Mouse (Mus musculus) telencephalon, adult 2 months (tissue): ENCODE results near the gene Clec2d.
"Not testable (repeated sequence)": the region's sequence is repeated elsewhere in the genome, so short reads cannot be mapped to it uniquely, and the experiment has no call there.

Source experiments
- DNase-seq: peaks from one replicate; pipeline ENCODE4 v3.0.0-alpha.2; 2011; ENCODE audit warnings: low read depth, low spot score

The Clec2d gene

GRCm38 (mm10) chr6:129180403-129181169, at the start of gene Clec2d:
TSS of gene Clec2d (plus strand) at chr6:129180615.
- DNase-seq, result peak; percentile 42

GRCm38 (mm10) chr6:129132604-129133341, 47.6 kb upstream of the Clec2d start:
- no peak for DNase-seq

- no peak for DNase-seq
Measured at GRCm38 (mm10) chr6:129146812-129147211, 33.6 kb upstream of the Clec2d start.

GRCm38 (mm10) chr6:129160103-129160502, 20.3 kb upstream of the Clec2d start:
- no peak for DNase-seq

- no peak for DNase-seq
Measured at GRCm38 (mm10) chr6:129161136-129161535, 19.3 kb upstream of the Clec2d start.

- peak; percentile 43 for DNase-seq
Measured at GRCm38 (mm10) chr6:129161951-129162350, 18.5 kb upstream of the Clec2d start.

GRCm38 (mm10) chr6:129162587-129163159, 17.7 kb upstream of the Clec2d start:
- no peak for DNase-seq

- DNase-seq, result no peak
Measured at GRCm38 (mm10) chr6:129163606-129164005, 16.8 kb upstream of the Clec2d start.

- DNase-seq, result no peak
Measured at GRCm38 (mm10) chr6:129170925-129171324, 9.5 kb upstream of the Clec2d start.

- DNase-seq, result no peak
Measured at GRCm38 (mm10) chr6:129171675-129172074, 8.7 kb upstream of the Clec2d start.

GRCm38 (mm10) chr6:129174836-129175235, 5.6 kb upstream of the Clec2d start:
- no peak for DNase-seq

GRCm38 (mm10) chr6:129175612-129176011, 4.8 kb upstream of the Clec2d start:
- no peak for DNase-seq

GRCm38 (mm10) chr6:129176621-129177020, 3.8 kb upstream of the Clec2d start:
- no peak for DNase-seq

- DNase-seq, result no peak
Measured at GRCm38 (mm10) chr6:129179281-129179680, 1.1 kb upstream of the Clec2d start.

GRCm38 (mm10) chr6:129179831-129180230, 584 bp upstream of the Clec2d start:
- not testable (repeated sequence) for DNase-seq

GRCm38 (mm10) chr6:129181249-129181648, 834 bp downstream of the Clec2d start:
- DNase-seq, result no peak

GRCm38 (mm10) chr6:129181683-129182082, 1.3 kb downstream of the Clec2d start:
- DNase-seq, result no peak

GRCm38 (mm10) chr6:129182518-129182917, 2.1 kb downstream of the Clec2d start:
- no peak for DNase-seq

GRCm38 (mm10) chr6:129184001-129184400, 3.6 kb downstream of the Clec2d start:
- not testable (repeated sequence) for DNase-seq

GRCm38 (mm10) chr6:129184788-129185187, 4.4 kb downstream of the Clec2d start:
- DNase-seq, result no peak

- DNase-seq, result no peak
Measured at GRCm38 (mm10) chr6:129186022-129186421, 5.6 kb downstream of the Clec2d start.

- no peak for DNase-seq
Measured at GRCm38 (mm10) chr6:129186457-129187199, 6.2 kb downstream of the Clec2d start.
